In the genomic region with DNA sequence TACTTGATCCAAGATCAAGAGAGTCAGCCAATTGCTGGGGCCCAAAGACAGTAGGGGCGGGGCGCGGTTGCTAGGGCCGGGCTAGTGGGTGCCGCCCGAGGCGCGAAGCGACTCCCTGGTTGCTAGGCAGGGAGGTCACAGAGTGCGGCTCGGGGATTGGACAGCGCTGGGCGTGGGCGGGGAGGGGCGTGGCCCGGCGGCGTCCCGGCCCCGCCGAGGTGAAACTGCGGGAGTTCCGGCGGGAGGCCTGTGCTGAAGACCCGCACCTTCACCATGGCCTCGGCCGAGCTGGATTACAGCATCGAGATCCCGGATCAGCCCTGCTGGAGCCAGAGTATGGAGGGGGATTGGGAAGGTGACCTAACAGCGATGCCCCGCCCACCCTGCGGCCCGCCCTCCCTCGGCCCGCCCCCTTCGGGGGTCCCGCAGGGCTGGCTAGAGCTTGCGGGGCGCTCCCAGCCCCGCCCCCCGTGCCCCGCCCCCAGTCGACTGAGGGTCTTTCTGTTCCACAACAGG, we compare ENCODE assay signal across 8 mouse cellular contexts. TPM values are rescaled to one million over a fixed set of nuclear protein-coding genes. Genes with fewer than 3 reads are reported as not detected.
A peak's percentile ranks its signal among the peaks of the same experiment; 100 is the strongest.
DNase-seq lines count a peak whose midpoint lies in the region; ATAC-seq and TF ChIP-seq lines count a peak whose summit lies in the region.

Gene Tmem53 (plus strand): TSS at position 151 of the 516 bp plus-strand sequence.
Gene Armh1 (minus strand): TSS at position 325 of the 516 bp plus-strand sequence.

- peak; percentile 98 for ATAC-seq in forebrain, embryonic 15.5 days (replicated peaks)
- ATAC-seq in lung, embryonic 15.5 days (ENCODE audit: borderline replicate concordance, extremely low read depth, low FRiP score, low TSS enrichment), result peak; percentile 98

- intact Hi-C loops in heart, postnatal 25 days (cut with DNase I), result no loop called here

- peak within 1 kb of the TSS; percentile 71 for H3K9ac ChIP-seq in MEL (ENCODE audit: control insufficient read depth, low read depth, low read length, poor library complexity, severe bottlenecking)
- H3K9ac ChIP-seq in forebrain, embryonic 15.5 days (replicated peaks), result peak within 1 kb of the TSS; percentile 53
- H3K9ac ChIP-seq in lung, embryonic 15.5 days, result peak within 1 kb of the TSS; percentile 72

- WGBS in forebrain, embryonic 15.5 days, result under 1% methylated on average over 41 of the region's 43 CpGs
- WGBS in lung, embryonic 15.5 days, result under 1% methylated on average over 41 of the region's 43 CpGs
- 1% methylated on average over 43 of the region's 43 CpGs for WGBS in thymus, adult 2 months

- H3K36me3 ChIP-seq in MEL (ENCODE audit: control insufficient read depth in 1 of 2, insufficient read depth in 2 of 2, low read length in 2 of 2), result peaks cover 0 to 5% of the 10 kb centered on the region in 2 experiments; a peak in 2 of 4 replicates
- H3K36me3 ChIP-seq in forebrain, embryonic 15.5 days, result no peaks in the 10 kb centered on the region
- no peaks in the 10 kb centered on the region for H3K36me3 ChIP-seq in lung, embryonic 15.5 days
- no peaks in the 10 kb centered on the region for H3K36me3 ChIP-seq in thymus, adult 2 months (ENCODE audit: control insufficient read depth, insufficient read depth, low read length)

- no peak within 1 kb of the TSS for H3K27ac ChIP-seq in MEL (ENCODE audit: control insufficient read depth, low read depth, low read length)
- H3K27ac ChIP-seq in forebrain, embryonic 15.5 days (replicated peaks), result peak within 1 kb of the TSS; percentile 65
- peak within 1 kb of the TSS; percentile 75 for H3K27ac ChIP-seq in layer of hippocampus, adult 2 months
- peak within 1 kb of the TSS; percentile 89 for H3K27ac ChIP-seq in lung, embryonic 15.5 days
- no peak within 1 kb of the TSS for H3K27ac ChIP-seq in thymus, adult 2 months (ENCODE audit: control insufficient read depth, insufficient read depth, low read length)

- H3K9me3 ChIP-seq in MEL (replicated peaks; ENCODE audit: insufficient read depth, low read length), result no peaks in the 10 kb centered on the region
- H3K9me3 ChIP-seq in forebrain, embryonic 15.5 days, result no peaks in the 10 kb centered on the region
- no peaks in the 10 kb centered on the region for H3K9me3 ChIP-seq in lung, embryonic 15.5 days

- TF ChIP-seq CTCF in MEL (IDR thresholded peaks at IDR 0.05 in 2 of 3, conservative IDR thresholded peaks at IDR 0.05 in 1 of 3; ENCODE audit: control insufficient read depth in 1 of 3, insufficient read depth in 1 of 3, low read depth in 2 of 3, low read length in 3 of 3, poor library complexity in 1 of 3, severe bottlenecking in 1 of 3), result no peak
- TF ChIP-seq CTCF in layer of hippocampus, adult 2 months (conservative IDR thresholded peaks at IDR 0.05), result no peak
- peak; percentile 47; the same call in 1 of the 2 replicates for TF ChIP-seq CTCF in thymus, adult 2 months (IDR thresholded peaks at IDR 0.05; ENCODE audit: borderline replicate concordance, control insufficient read depth, extremely low read depth, insufficient read depth, low read length, poor library complexity)

- TF ChIP-seq POLR2A in MEL (IDR thresholded peaks at IDR 0.05; ENCODE audit: control insufficient read depth in 1 of 2, insufficient read depth in 1 of 2, low read depth in 1 of 2, low read length in 2 of 2, poor library complexity in 1 of 2), result no peak
- TF ChIP-seq POLR2A in thymus, adult 2 months (IDR thresholded peaks at IDR 0.05; ENCODE audit: control insufficient read depth, extremely low read depth, insufficient read depth, low read length, poor library complexity), result no peak

- H3K4me3 ChIP-seq in MEL (ENCODE audit: control insufficient read depth in 1 of 2, insufficient read depth in 1 of 2, low read depth in 2 of 2, low read length in 2 of 2), result peak within 1 kb of the TSS; percentile 79 to 82
- peak within 1 kb of the TSS; percentile 77 for H3K4me3 ChIP-seq in forebrain, embryonic 15.5 days
- peak within 1 kb of the TSS; percentile 88 for H3K4me3 ChIP-seq in layer of hippocampus, adult 2 months
- H3K4me3 ChIP-seq in lung, embryonic 15.5 days, result peak within 1 kb of the TSS; percentile 79
- peak within 1 kb of the TSS; percentile 86 for H3K4me3 ChIP-seq in thymus, adult 2 months (ENCODE audit: control insufficient read depth, insufficient read depth, low read length)

- peak within 1 kb of the TSS; percentile 74 for H3K4me2 ChIP-seq in forebrain, embryonic 15.5 days (replicated peaks)
- peak within 1 kb of the TSS; percentile 78 for H3K4me2 ChIP-seq in lung, embryonic 15.5 days

- peak; percentile 95 for DNase-seq in MEL (ENCODE audit: low read depth, low spot score)
- peak; percentile 72 for DNase-seq in cerebellum, adult 11-12 months
- peak; percentile 86 for DNase-seq in heart, postnatal 25 days (ENCODE audit: low spot score)
- peak; percentile 71 to 76 for DNase-seq in layer of hippocampus, adult 2 months (ENCODE audit: low spot score in 2 of 2)
- DNase-seq in ovary, adult 18-20 months (ENCODE audit: low spot score), result peak; percentile 91
- DNase-seq in thymus, adult 2 months, result peak; percentile 89

- peaks cover 0 to 8% of the 10 kb centered on the region in 2 experiments; a peak in 1 of 4 replicates for H3K4me1 ChIP-seq in MEL (ENCODE audit: control insufficient read depth in 1 of 2, insufficient read depth in 2 of 2, low read length in 2 of 2)
- peaks cover 22% of the 10 kb centered on the region for H3K4me1 ChIP-seq in forebrain, embryonic 15.5 days
- H3K4me1 ChIP-seq in lung, embryonic 15.5 days, result peaks cover 31% of the 10 kb centered on the region
- peaks cover 15% of the 10 kb centered on the region for H3K4me1 ChIP-seq in thymus, adult 2 months (replicated peaks; ENCODE audit: control insufficient read depth, insufficient read depth, low read length)

- TF ChIP-seq EP300 in MEL (IDR thresholded peaks at IDR 0.05; ENCODE audit: low read depth in 1 of 2, low read length in 2 of 2), result no peak

- H3K79me2 ChIP-seq in MEL (ENCODE audit: control insufficient read depth, insufficient read depth, low read length, poor library complexity), result no peaks in the 10 kb centered on the region

- peaks cover 0 to 4% of the 10 kb centered on the region in 2 experiments; a peak in 1 of 4 replicates for H3K27me3 ChIP-seq in MEL (ENCODE audit: control insufficient read depth in 1 of 2, insufficient read depth in 2 of 2, low read length in 2 of 2)
- H3K27me3 ChIP-seq in forebrain, embryonic 15.5 days, result no peaks in the 10 kb centered on the region; the same call in 1 of the 2 replicates
- H3K27me3 ChIP-seq in lung, embryonic 15.5 days, result no peaks in the 10 kb centered on the region
- no peaks in the 10 kb centered on the region for H3K27me3 ChIP-seq in thymus, adult 2 months (ENCODE audit: control insufficient read depth, insufficient read depth, low read length)

- no peak for TF ChIP-seq RAD21 in MEL (IDR thresholded peaks at IDR 0.05; ENCODE audit: low read depth, low read length)

TF ChIP-seq in MEL, 35 proteins besides CTCF, POLR2A, EP300 and RAD21:
- TF ChIP-seq MXI1 (IDR thresholded peaks at IDR 0.05; ENCODE audit: low read depth, low read length) (peak; percentile 39; the same call in 1 of the 2 replicates), MYC (IDR thresholded peaks at IDR 0.05; ENCODE audit: low read depth, low read length) (no peak), SIN3A (IDR thresholded peaks at IDR 0.05; ENCODE audit: low read length) (peak; percentile 67)

RNA-seq across cellular contexts. Expression of gene Tmem53, which starts in this region (rescaled TPM):
- 0.36 and 0.65 TPM in 2 replicates for total RNA-seq in MEL (2012; rRNA removed)
- polyA plus RNA-seq in MEL (2012; ENCODE audit: insufficient read depth in 1 of 2, insufficient read length in 2 of 2, low read depth in 1 of 2, low replicate concordance in 2 of 2, missing spikeins in 1 of 2), result 1 to 10 TPM in 1 of 2 experiments, not detected in 1; 1.3 TPM
- polyA plus RNA-seq in forebrain, embryonic 15.5 days (2015; fragmentation: Nextera tagmentation; extraction: Ambion mirVana), result 4.9 and 6.5 TPM in 2 replicates
- total RNA-seq in heart, postnatal 25 days (2021), result 10 to 100 TPM; 23.8 to 30.3 TPM
- 1 to 10 TPM; 4.7 to 4.9 TPM for total RNA-seq in layer of hippocampus, adult 2 months (2021)
- 17.6 and 18.6 TPM in 2 replicates for polyA plus RNA-seq in lung, embryonic 15.5 days (2015; fragmentation: Nextera tagmentation; extraction: Ambion mirVana)
- polyA plus RNA-seq in thymus, adult 2 months (2012; rRNA removed), result 14.5 and 16.1 TPM in 2 replicates

RNA-seq across cellular contexts. Expression of gene Armh1, which starts in this region (rescaled TPM):
- total RNA-seq in MEL (2012; rRNA removed), result not detected in 2 replicates
- not detected for polyA plus RNA-seq in MEL (2012; ENCODE audit: insufficient read depth in 1 of 2, insufficient read length in 2 of 2, low read depth in 1 of 2, low replicate concordance in 2 of 2, missing spikeins in 1 of 2)
- 0.92 and 1.8 TPM in 2 replicates for polyA plus RNA-seq in forebrain, embryonic 15.5 days (2015; fragmentation: Nextera tagmentation; extraction: Ambion mirVana)
- not detected for total RNA-seq in heart, postnatal 25 days (2021)
- under 1 TPM; 0.47 to 0.59 TPM for total RNA-seq in layer of hippocampus, adult 2 months (2021)
- 1.0 and 1.1 TPM in 2 replicates for polyA plus RNA-seq in lung, embryonic 15.5 days (2015; fragmentation: Nextera tagmentation; extraction: Ambion mirVana)
- polyA plus RNA-seq in thymus, adult 2 months (2012; rRNA removed), result 0.44 TPM in 1 of 2 replicates, not detected in the other

Comparison
In these comparisons a context has a peak if more than half of its experiments do, and no peak if none do; other contexts are left out.
1. RNA of gene Tmem53 (total RNA-seq): 23.8 to 30.3 TPM in heart, postnatal 25 days; 4.7 to 4.9 TPM in layer of hippocampus, adult 2 months and 0.36 to 0.65 TPM in MEL; every median in the first group is over 4 times any median in the second.
2. H3K27ac ChIP-seq: peak in forebrain, embryonic 15.5 days (single experiment), layer of hippocampus, adult 2 months (single experiment) and lung, embryonic 15.5 days (single experiment); none in MEL (single experiment) and thymus, adult 2 months (single experiment).
3. Peak in every context shown above with its lines, with median percentiles within 50 percentile points of each other: DNase-seq, H3K4me3 ChIP-seq and H3K9ac ChIP-seq.